Mouse (Mus musculus) embryonic stem cell, embryonic (primary cell): ENCODE measurements around the gene Fyttd1.

Experiments
- CTCF ChIA-PET, 4 experiments: fragments of 300-600 bp in 2 of 4; fragments of 350-600 bp in 2 of 4; sonication (Branson Sonifier 250); formaldehyde crosslinking; loops; one replicate each; lab custom pipeline; 2022; ENCODE audit warnings: inconsistent platforms in 2 of 4; lab: Charles Lee
- POLR2A ChIA-PET, 4 experiments: fragments of 300-600 bp in 2 of 4; fragments of 350-600 bp in 2 of 4; sonication (Branson Sonifier 250); formaldehyde crosslinking; loops; one replicate each; lab custom pipeline; 2022; ENCODE audit warnings: antibody characterized with exemption in 4 of 4, inconsistent platforms in 1 of 4; lab: Charles Lee

Fyttd1 gene

DNA sequence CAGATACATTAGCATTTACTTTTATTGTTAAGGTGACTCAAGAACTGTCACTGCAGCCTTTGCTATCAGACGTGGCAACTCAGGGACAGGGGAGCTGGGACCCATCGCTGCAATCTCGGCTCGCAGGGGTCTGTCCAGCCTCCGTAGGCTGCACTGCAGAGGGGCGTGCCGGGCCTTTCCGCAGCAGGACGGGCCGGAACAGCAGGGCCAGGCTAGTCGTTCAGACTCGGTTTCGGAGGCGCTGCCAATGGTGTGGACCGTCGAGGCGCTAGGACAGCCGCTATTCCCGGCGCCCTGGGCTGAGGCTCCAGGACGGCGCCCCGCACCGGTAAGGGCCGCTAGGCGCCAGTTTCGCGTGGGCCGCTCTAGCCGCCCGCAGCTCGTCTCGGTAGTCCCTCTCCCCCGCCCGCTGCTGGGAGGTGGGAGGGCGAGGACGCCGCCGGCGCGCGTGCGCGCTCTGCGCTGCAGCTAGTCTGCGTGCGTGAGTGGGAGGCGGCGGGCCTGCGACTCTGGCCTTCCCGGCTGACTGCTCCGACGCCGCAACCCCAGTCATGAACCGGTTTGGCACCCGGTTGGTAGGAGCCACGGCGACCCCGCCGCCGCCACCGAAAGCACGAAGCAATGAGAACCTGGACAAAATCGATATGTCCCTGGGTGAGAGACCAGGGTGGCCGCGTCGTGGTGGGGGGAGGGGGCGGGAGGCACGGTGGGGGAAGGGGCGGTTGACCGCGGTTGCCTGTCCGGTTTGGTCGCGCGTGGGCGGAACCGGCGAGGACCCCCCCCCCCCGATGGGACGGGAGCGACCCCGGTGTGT lies at the start of gene Fyttd1, which contains the start of gene Rubcn:
Fyttd1 (plus strand) TSS at position 158 of the 814 bp plus-strand sequence.
Rubcn (minus strand) TSS at position 424 of the 814 bp plus-strand sequence.
- ChIA-PET CTCF (interaction anchor here (0.6 to 3.3 kb wide), 19 partner anchors 9 to 932 kb away, joined by 3 to 27 read pairs (median 4); no protein-coding TSS in a partner anchor), POLR2A (interaction anchor here in 3 of 4 experiments (0.6 to 4.3 kb wide), 42 partner anchors 8 to 928 kb away, joined by 3 to 95 read pairs (median 4); partner anchors contain the start of genes Lrch3 (in 2 of the 3), Iqcg (in 1 of the 3), Lmln (in 1 of the 3) and Rpl35a (in 1 of the 3))

GRCm38 (mm10) chr16:32829104-32829503 lies 48.2 kb upstream of the Fyttd1 start:
- ChIA-PET CTCF (interaction anchor here in 1 of 4 experiments (1.5 kb wide), 1 partner anchor 16 kb away, joined by 4 read pairs; no protein-coding TSS in a partner anchor), POLR2A (interaction anchor here in 2 of 4 experiments (0.9 to 1.5 kb wide), 4 partner anchors 9 to 227 kb away, joined by 3 to 4 read pairs (median 3); partner anchors contain the start of gene Rpl35a (in 1 of the 2))

- ChIA-PET POLR2A (no interaction called here), CTCF (interaction anchor here in 1 of 4 experiments (0.5 kb wide), 1 partner anchor 174 kb away, joined by 8 read pairs; no protein-coding TSS in a partner anchor)
Observed at GRCm38 (mm10) chr16:32831501-32831900, 45.8 kb upstream of the Fyttd1 start.

- ChIA-PET CTCF (interaction anchor here in 1 of 4 experiments (1.0 kb wide), 1 partner anchor 21 kb away, joined by 3 read pairs; no protein-coding TSS in a partner anchor), POLR2A (interaction anchor here in 1 of 4 experiments (1.1 to 1.5 kb wide), 2 partner anchors 11 to 21 kb away, joined by 3 to 4 read pairs; no protein-coding TSS in a partner anchor)
Observed at GRCm38 (mm10) chr16:32847103-32847502, 30.2 kb upstream of the Fyttd1 start.

DNA sequence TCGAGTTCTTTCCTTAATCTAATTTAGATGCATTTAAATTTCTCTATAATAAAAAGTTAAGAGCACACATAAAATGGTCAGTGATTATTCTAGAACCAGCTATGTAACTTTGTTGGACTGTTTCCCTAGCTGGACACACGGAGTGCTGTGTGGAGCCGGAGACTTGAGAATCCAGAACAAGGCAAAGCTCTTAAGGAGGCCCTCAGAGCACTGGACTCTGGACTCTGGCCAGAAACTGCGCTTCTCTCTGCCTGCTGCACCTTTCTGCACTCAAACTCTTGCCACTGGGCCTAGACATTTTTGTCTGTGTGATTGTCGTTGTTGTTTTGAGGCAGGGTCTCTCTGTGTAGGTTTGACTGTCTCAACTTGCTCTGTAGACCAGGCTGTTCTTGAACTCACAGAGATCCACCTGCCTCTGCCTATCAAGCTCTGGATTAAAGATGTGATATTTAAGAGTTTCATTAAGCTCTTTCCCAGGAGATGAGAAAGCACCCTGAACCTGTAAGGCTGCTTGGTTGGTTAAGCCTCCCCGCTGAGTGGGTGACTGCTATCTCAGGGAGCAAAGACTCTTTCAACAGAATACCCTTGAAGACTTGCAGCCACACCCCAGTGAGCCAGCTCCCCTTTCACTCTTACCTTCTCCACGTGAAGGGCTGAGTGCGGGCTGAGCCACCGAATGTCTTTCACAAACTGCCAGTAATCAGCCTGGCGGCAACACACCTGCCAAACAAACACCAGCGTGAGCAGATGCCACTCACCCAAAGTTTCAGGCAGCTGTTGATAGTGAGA lies 28.1 kb upstream of the Fyttd1 start:
- CTCF ChIA-PET = interaction anchor here in 3 of 4 experiments (0.6 to 1.2 kb wide), 3 partner anchors 23 to 254 kb away, joined by 3 to 7 read pairs (median 7); no protein-coding TSS in a partner anchor
- POLR2A ChIA-PET = interaction anchor here in 2 of 4 experiments (0.7 to 1.4 kb wide), 4 partner anchors 19 to 30 kb away, joined by 3 read pairs; partner anchors contain the start of genes Fyttd1 (in 1 of the 2) and Rubcn (in 1 of the 2)

DNA sequence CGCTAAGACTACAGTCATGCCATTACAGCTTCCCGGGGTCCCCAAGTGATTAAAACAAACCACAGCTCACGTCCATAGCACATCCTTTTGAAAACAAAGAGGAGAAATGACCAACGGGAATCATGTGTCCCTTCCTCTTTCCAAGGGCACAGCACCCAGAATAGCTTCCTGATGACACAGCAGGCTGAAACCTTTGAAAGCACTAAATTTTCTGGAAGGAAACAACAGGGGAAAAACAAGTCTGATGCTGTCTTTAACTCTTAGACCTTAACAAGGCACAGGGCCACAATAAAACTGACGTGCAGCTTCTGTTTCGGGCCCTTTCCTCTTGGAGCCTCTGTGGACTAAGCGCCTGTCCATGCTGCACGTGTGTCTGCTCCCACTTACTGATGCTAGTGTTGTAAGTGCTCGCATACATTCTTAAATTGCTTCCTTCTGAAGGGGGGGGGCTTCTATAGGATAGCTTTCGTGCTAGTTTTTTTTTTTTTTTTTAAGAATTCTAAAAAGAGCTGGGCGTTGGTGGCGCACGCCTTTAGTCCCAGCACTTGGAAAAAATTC lies 23.7 kb upstream of the Fyttd1 start:
- CTCF ChIA-PET = interaction anchor here in 1 of 4 experiments (0.6 to 0.7 kb wide), 2 partner anchors 25 to 76 kb away, joined by 3 to 6 read pairs; no protein-coding TSS in a partner anchor
- POLR2A ChIA-PET = interaction anchor here in 3 of 4 experiments (0.5 to 1.8 kb wide), 10 partner anchors 10 to 531 kb away, joined by 3 to 8 read pairs (median 4); partner anchors contain the start of genes Fyttd1 (in 1 of the 3) and Rubcn (in 1 of the 3)

DNA sequence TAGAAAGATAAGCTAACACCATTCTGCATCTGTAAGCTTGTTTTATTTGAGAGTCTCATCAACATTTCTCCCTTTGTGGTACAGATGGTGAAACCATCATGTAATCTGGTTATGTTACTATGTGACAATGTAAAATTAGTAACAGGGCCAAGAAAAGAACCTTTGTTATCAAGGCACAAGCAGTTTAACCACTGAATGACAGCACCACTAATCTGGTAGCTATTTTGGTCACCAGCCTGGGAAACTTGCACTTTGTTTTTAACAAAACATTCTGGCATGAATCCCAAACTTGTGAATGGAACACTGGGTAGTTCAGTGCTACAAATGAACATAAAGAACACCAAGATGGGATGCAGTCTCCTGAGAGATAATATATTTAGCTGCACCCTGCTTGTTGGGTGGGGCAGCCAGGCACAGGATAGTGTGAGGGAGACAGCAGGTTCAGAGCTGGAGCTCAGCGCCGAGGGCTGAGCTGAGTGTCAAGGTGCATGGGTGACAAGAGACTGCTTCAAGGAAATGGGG lies 23.2 kb upstream of the Fyttd1 start:
- POLR2A ChIA-PET = interaction anchor here in 3 of 4 experiments (0.5 to 1.8 kb wide), 11 partner anchors 10 to 530 kb away, joined by 3 to 8 read pairs (median 4); partner anchors contain the start of genes Fyttd1 (in 1 of the 3) and Rubcn (in 1 of the 3)

GRCm38 (mm10) chr16:32856751-32857150 lies 20.5 kb upstream of the Fyttd1 start:
- CTCF ChIA-PET = interaction anchor here in 1 of 4 experiments (0.6 kb wide), 1 partner anchor 13 kb away, joined by 3 read pairs; no protein-coding TSS in a partner anchor
- POLR2A ChIA-PET = interaction anchor here in 2 of 4 experiments (1.0 to 1.4 kb wide), 2 partner anchors 8 to 11 kb away, joined by 3 to 6 read pairs; no protein-coding TSS in a partner anchor

More for the DNA sequence above, 23.2 kb upstream of the Fyttd1 start:
- CTCF ChIA-PET = interaction anchor here in 1 of 4 experiments (0.7 kb wide), 1 partner anchor 24 kb away, joined by 6 read pairs; no protein-coding TSS in a partner anchor

DNA sequence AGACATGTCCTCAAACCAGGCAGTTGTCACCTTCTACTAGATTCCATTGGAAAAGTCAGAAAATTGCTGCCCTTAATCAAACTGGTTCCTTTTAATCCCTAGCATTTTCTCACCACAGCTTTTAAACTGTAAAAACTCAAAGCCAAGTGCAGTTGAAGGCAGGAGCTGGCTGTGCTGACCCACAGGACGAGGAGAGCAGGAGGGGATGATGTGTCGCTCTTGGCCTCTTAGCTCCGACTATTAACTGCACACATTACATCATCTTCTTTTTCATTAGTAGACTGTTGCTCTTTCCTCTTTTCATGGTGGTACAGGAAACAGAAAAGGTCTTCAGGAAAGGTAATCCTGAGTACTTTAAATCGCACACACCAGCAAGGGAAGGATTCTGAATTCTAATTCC lies 18.9 kb upstream of the Fyttd1 start:
- ChIA-PET CTCF (interaction anchor here in 2 of 4 experiments (0.8 to 0.9 kb wide), 2 partner anchors 10 to 43 kb away, joined by 3 read pairs; no protein-coding TSS in a partner anchor), POLR2A (interaction anchor here in 1 of 4 experiments (1.0 kb wide), 1 partner anchor 9 kb away, joined by 5 read pairs; no protein-coding TSS in a partner anchor)

DNA sequence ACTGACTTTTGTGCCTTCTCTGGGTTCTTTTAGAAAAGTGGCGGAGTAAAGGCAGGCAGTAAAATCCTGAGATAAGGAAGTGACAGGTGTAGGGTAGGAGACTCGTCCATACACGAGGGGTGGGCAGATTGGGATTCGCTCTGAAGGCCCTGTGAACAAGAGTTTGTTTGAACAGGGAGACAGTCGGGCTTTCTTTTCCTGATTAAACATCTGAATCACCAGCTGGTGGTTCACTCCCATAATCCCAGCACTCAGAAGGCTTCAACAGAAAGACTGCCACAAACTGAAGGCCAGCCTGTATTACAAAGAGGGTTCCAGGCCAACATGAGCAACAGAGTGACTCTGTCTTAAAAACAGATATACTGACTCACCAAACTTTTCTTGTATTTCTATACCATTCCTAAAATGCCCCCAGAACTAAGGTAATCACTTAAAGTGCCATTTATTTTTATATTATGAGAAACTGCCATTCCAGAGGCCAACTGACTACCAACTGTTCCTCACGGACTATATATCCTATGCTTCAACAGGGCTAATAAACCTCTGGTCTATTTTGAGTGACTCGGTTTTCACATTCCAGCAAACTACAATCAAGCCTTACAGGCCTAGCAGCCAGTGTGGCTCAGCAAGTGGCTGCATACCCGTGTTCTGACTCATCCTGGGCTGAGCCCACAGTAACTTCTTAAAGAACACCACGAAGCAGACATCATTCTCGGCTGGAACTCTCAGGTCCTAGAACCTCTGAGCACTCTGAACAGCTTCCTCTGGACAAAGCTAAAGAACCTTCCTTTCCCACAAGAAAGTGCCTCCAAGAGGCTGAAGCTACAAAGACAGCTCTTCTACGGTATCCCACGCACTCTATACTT lies 18.3 kb upstream of the Fyttd1 start:
- CTCF ChIA-PET = interaction anchor here in 1 of 4 experiments (0.6 kb wide), 1 partner anchor 94 kb away, joined by 3 read pairs; no protein-coding TSS in a partner anchor
- POLR2A ChIA-PET = interaction anchor here in 1 of 4 experiments (1.0 kb wide), 1 partner anchor 32 kb away, joined by 3 read pairs; no protein-coding TSS in a partner anchor

- POLR2A ChIA-PET = interaction anchor here in 2 of 4 experiments (0.7 to 1.3 kb wide), 4 partner anchors 11 to 149 kb away, joined by 3 to 4 read pairs (median 4); partner anchors contain the start of genes Fyttd1 (in 1 of the 2) and Rubcn (in 1 of the 2)
Observed at GRCm38 (mm10) chr16:32861813-32862385, 15.4 kb upstream of the Fyttd1 start.

GRCm38 (mm10) chr16:32865401-32865800 lies 11.9 kb upstream of the Fyttd1 start:
- ChIA-PET POLR2A (interaction anchor here in 2 of 4 experiments (0.9 to 5.9 kb wide), 6 partner anchors 10 to 40 kb away, joined by 3 to 95 read pairs (median 6); partner anchors contain the start of genes Fyttd1 (in 2 of the 2) and Rubcn (in 2 of the 2)), CTCF (no interaction called here)

More at GRCm38 (mm10) chr16:32861813-32862385, 15.4 kb upstream of the Fyttd1 start:
- CTCF ChIA-PET = no interaction called here

DNA sequence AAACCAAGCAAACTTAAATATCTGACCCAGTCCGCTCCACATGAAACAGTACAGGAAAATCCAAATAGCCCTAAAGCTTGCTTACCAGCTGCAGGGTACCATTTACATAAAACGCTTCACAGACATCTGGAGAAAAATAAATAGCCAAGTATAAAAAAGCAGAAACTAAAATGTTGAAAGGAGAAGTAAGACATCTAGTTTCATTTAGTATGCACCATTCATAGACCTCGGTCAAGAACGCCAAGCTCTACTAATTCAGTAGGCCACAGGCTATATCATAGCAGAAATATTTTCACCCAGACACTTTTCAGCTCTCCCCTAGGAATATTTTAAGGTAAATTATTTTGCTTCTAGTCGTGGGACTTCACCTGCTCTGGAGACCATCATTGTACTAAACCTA lies 10.6 kb upstream of the Fyttd1 start:
- ChIA-PET CTCF (interaction anchor here in 1 of 4 experiments (0.6 kb wide), 1 partner anchor 237 kb away, joined by 3 read pairs; no protein-coding TSS in a partner anchor), POLR2A (interaction anchor here in 2 of 4 experiments (0.7 to 5.9 kb wide), 4 partner anchors 9 to 27 kb away, joined by 3 to 95 read pairs (median 30); partner anchors contain the start of genes Fyttd1 (in 2 of the 2) and Rubcn (in 2 of the 2))

DNA sequence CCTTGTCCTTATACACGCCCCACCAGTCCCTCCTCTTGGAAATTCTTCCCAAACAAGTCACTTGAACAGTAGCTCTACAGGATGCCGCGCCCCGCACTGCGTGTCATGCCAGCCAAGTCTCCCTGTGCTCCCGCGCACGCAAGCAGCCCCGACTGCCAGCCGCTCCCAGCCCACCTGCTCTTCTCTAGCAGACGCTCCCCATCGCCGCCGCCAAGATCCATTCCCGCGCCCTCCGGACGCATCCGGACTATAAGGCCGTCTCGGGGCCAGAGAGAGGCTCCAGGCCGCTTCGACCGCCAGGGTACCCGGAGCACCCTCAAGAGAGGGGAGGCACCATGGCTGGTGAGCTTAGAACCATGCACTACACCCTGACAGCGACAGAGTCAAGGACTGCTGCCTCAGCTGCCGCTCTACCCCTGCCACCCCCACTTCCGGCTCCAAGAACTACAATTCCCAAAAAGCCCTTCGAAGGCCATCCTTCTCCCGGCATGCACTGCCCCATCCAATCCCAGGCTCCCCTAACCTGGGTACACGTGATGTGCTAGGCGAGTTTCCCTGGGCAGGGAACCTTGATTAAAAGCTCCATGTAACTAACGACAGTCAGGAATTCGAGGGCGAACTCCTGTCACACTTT lies 9.3 kb upstream of the Fyttd1 start:
- ChIA-PET POLR2A (interaction anchor here (0.6 to 5.9 kb wide), 40 partner anchors 8 to 865 kb away, joined by 3 to 95 read pairs (median 4); partner anchors contain the start of genes Fyttd1 (in 3 of the 4), Rubcn (in 3 of the 4), Iqcg (in 2 of the 4) and Rpl35a (in 2 of the 4)), CTCF (interaction anchor here in 3 of 4 experiments (0.6 to 3.0 kb wide), 8 partner anchors 9 to 171 kb away, joined by 3 to 10 read pairs (median 3); partner anchors contain the start of genes Fyttd1 (in 2 of the 3) and Rubcn (in 2 of the 3))
